In genomic region chr7:67463565-67463964, GRCm38 (mm10) we compare ENCODE assay signal across 8 mouse cellular contexts.
A peak's percentile ranks its signal among the peaks of the same experiment; 100 is the strongest.
DNase-seq lines count a peak whose midpoint lies in the region; ATAC-seq lines count a peak whose summit lies in the region.

No protein-coding gene starts in this region.

- H3K36me3 ChIP-seq in kidney, embryonic 15.5 days: no peaks in the 10 kb centered on the region

- no peaks in the 10 kb centered on the region for H3K9me3 ChIP-seq in kidney, embryonic 15.5 days (replicated peaks)

- H3K27me3 ChIP-seq in kidney, embryonic 15.5 days: no peaks in the 10 kb centered on the region

- no peak overlapping the region for H3K4me3 ChIP-seq in kidney, embryonic 15.5 days (replicated peaks)

- H3K4me2 ChIP-seq in kidney, embryonic 15.5 days: no peak overlapping the region

- peak; percentile 78 for DNase-seq in layer of hippocampus, adult 9-11 months
- no peak for DNase-seq in layer of hippocampus, postnatal 14 days (ENCODE audit: low spot score in 2 of 2)
- peak; percentile 68 to 82 for DNase-seq in heart, adult 9 months (ENCODE audit: low spot score in 2 of 2)
- DNase-seq in spleen, adult 18-20 months: no peak
- DNase-seq in cerebellum, adult 8-10 months: no peak

- H3K27ac ChIP-seq in kidney, embryonic 15.5 days: peak overlapping the region; percentile 64

- 22% methylated on average over 7 of the region's 7 CpGs for WGBS in kidney, embryonic 15.5 days

- no peak overlapping the region for H3K9ac ChIP-seq in kidney, embryonic 15.5 days

- ATAC-seq in kidney, embryonic 15.5 days (replicated peaks; ENCODE audit: low FRiP score): peak; percentile 31; the same call in 1 of the 2 replicates
- ATAC-seq in megakaryocyte progenitor cell, adult 5-6 weeks (replicated peaks; ENCODE audit: poor library complexity): peak; percentile 36
- no peak for ATAC-seq in erythroid progenitor cell, adult 5-6 weeks (replicated peaks; ENCODE audit: low FRiP score, poor library complexity, severe bottlenecking)

- peaks cover 41% of the 10 kb centered on the region for H3K4me1 ChIP-seq in kidney, embryonic 15.5 days

Comparison
In these comparisons a context has a peak if more than half of its experiments do, and no peak if none do; other contexts are left out.
1. DNase-seq: peak in layer of hippocampus, adult 9-11 months (single experiment) and heart, adult 9 months (2 of 2); none in layer of hippocampus, postnatal 14 days (0 of 2), spleen, adult 18-20 months (0 of 2) and cerebellum, adult 8-10 months (single experiment).